Mouse (Mus musculus) embryonic facial prominence, embryonic 13.5 days (tissue): ENCODE results near the gene Stil. TPM values are rescaled to one million over a fixed set of nuclear protein-coding genes. Genes with fewer than 3 reads are reported as not detected.
"Not testable (repeated sequence)": the region's sequence is repeated elsewhere in the genome, so short reads cannot be mapped to it uniquely, and the experiment has no call there.

Experiments
- ATAC-seq: fragments of 200-750 bp; cut with Nextera tagmentation; 2 replicates; pipeline ENCODE4 v1.8.0; 2017; ENCODE audit warnings: low read depth; ENCODE audit not compliant: insufficient number of reproducible peaks, insufficient read depth, low FRiP score, low TSS enrichment
- H3K27ac ChIP-seq: fragments of 300-500 bp; sonication (generic); 2 replicates; pipeline ENCODE4 v1.5.1; 2015; ENCODE audit warnings: moderate library complexity, mild to moderate bottlenecking, inconsistent platforms
- H3K27me3 ChIP-seq: fragments of 300-500 bp; sonication (generic); 2 replicates; pipeline ENCODE4 v1.6.1; 2015; ENCODE audit warnings: mild to moderate bottlenecking, inconsistent platforms
- H3K36me3 ChIP-seq: fragments of 300-500 bp; sonication (generic); 2 replicates; pipeline ENCODE4 v1.6.1; 2015; ENCODE audit warnings: mild to moderate bottlenecking, inconsistent platforms
- H3K4me1 ChIP-seq: fragments of 300-500 bp; sonication (generic); 2 replicates; pipeline ENCODE4 v1.6.1; 2015; ENCODE audit warnings: inconsistent platforms
- H3K4me2 ChIP-seq: fragments of 300-500 bp; sonication (generic); 2 replicates; pipeline ENCODE4 v1.6.1; 2015; ENCODE audit warnings: moderate library complexity, mild to moderate bottlenecking, inconsistent platforms
- H3K4me3 ChIP-seq: fragments of 300-500 bp; sonication (generic); 2 replicates; pipeline ENCODE4 v1.5.1; 2015; ENCODE audit warnings: mild to moderate bottlenecking, inconsistent platforms
- H3K9ac ChIP-seq: fragments of 300-500 bp; sonication (generic); 2 replicates; pipeline ENCODE4 v1.6.1; 2015; ENCODE audit warnings: mild to moderate bottlenecking, inconsistent platforms
- H3K9me3 ChIP-seq: fragments of 300-500 bp; sonication (generic); 2 replicates; pipeline ENCODE4 v1.6.1; 2016; ENCODE audit warnings: inconsistent platforms
- WGBS: fragments of 180-500 bp; shearing (Covaris S2); methylation state at CpG from one replicate; pipeline ENCODE4 v1.1.7; 2015; ENCODE audit warnings: mixed read lengths; 5-methylcytosine and 5-hydroxymethylcytosine counted together
- polyA plus RNA-seq: library from polyadenylated mRNA; unstranded; fragments of >200 nt; fragmentation: Nextera tagmentation; extraction: Ambion mirVana; gene quantifications from 2 replicates; pipeline ENCODE4 v1.2.1, GENCODE M21; 2015

Gene Stil
- polyA plus RNA-seq: 12.4 and 12.5 TPM in 2 replicates

DNA sequence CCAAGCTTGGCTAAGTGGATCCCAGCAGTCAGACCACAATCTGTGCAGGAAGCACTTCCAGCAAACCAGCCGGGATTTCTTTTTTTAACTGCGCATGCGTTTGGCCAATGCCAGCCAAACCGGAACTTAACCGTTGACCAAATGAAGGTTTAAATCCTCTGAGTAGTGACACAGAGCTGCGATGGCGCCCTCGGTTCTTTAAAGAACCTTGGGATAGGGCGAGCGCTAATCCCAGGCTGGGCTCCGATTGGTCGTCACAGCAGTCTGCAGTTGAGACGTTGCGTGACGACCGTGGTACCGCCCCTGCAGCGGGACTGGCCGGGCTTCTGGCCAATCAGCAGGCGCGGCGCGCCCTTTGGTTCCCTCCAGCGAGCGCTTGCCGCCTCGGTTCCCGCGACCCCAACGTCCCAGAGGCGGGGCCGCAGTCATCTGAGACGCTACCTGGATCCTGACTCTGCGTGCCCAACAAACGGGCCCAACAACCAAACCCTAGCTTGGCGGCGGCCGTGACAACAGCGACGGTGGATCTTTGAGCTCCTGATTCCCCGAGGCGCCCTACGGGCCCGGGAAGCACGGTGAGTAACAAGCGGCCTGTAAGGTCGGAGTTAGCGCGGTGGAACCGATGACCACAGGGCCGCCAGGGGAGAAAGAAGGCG lies at the start of gene Stil:
Stil (plus strand) TSS at position 387 of the 656 bp plus-strand sequence.
- Histone ChIP-seq H3K9ac (peak within 1 kb of the TSS; percentile 84), H3K27me3 (no peaks in the 10 kb centered on the region), H3K27ac (peak within 1 kb of the TSS; percentile 96), H3K4me3 (peak within 1 kb of the TSS; percentile 77), H3K36me3 (peaks cover 13% of the 10 kb centered on the region), H3K4me2 (peak within 1 kb of the TSS; percentile 73), H3K9me3 (no peaks in the 10 kb centered on the region), H3K4me1 (peaks cover 18% of the 10 kb centered on the region)
- ATAC-seq: peak; percentile 100
- under 1% methylated on average over 52 of the region's 52 CpGs for WGBS

DNA sequence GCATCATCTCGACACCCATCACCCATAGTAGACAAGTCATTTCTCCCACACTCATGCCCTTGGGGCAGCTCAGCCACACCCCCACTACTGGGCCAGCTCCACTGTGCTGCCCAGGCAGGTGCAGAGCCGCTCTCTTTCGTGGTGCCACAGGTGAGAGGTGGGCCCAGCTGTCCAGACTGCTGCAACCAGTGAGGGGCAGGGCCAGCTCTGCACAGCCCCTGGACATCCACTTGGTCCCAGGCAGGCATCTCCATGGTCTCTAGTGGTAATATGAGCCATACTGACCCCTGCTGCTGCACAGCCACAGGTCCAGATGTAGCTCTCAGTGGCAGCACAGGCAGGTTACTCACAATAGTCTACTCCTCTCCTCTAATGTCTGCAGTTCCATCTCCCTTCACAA lies 46.8 kb upstream of the Stil start:
- Histone ChIP-seq H3K9ac (no peak overlapping the region), H3K4me3 (no peak overlapping the region), H3K4me2 (no peak overlapping the region), H3K9me3 (no peaks in the 10 kb centered on the region), H3K36me3 (peaks cover 5% of the 10 kb centered on the region; the same call in 1 of the 2 replicates), H3K27me3 (peaks cover 15% of the 10 kb centered on the region; the same call in 1 of the 2 replicates), H3K27ac (no peak overlapping the region), H3K4me1 (peaks cover 6% of the 10 kb centered on the region)
- ATAC-seq: 0 out of 2 replicates have a peak, but pooled peaks have one; percentile 43
- 72% methylated on average over 3 of the region's 3 CpGs for WGBS

DNA sequence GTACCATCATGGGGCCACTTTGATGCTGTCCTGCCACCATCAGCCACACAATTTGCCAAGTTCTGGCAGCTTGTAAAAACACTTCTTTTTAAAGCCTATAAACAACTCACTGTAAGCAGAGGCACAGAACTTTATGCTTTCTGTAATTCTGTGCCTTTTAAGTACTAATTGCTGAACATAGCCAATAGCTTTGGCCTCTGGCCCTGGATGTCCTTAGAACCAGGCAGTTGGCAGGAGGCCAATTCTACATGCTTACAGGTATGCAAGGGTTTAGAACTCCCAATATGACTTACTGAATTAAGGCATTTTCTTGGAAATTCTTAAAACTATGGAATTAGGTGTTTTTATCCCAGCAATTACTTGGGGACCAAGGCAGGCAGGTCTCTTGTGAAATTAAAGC lies 42.6 kb upstream of the Stil start:
- no peak overlapping the region for H3K4me3 ChIP-seq
- no peaks in the 10 kb centered on the region for H3K27me3 ChIP-seq
- H3K9me3 ChIP-seq: no peaks in the 10 kb centered on the region
- no peak overlapping the region for H3K27ac ChIP-seq
- no peak for ATAC-seq
- no peaks in the 10 kb centered on the region for H3K4me1 ChIP-seq
- H3K4me2 ChIP-seq: no peak overlapping the region
- H3K36me3 ChIP-seq: peaks cover 18% of the 10 kb centered on the region
- no peak overlapping the region for H3K9ac ChIP-seq

DNA sequence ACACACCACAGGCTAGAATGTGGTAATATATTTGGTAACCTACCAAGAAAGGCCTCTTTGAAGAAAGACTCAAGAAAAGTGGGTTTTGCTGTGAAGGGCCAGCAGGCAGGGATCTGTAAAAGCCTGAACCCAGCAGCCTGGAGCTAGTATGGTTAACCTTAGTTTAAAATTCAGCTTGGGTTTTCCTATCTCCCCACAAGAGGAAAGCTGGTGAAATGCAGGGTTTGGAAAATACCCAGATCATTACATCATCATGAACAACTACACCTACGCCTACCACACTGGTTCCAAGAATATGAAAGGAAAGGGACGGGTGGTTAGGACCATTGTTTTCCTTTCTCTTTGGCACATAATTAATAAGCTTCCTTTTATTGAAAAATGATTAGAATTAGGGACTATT lies 41.7 kb upstream of the Stil start:
- no peaks in the 10 kb centered on the region for H3K9me3 ChIP-seq
- WGBS: 94% methylated on average over 2 of the region's 2 CpGs
- H3K9ac ChIP-seq: no peak overlapping the region
- H3K4me3 ChIP-seq: no peak overlapping the region
- no peak for ATAC-seq
- no peaks in the 10 kb centered on the region for H3K27me3 ChIP-seq
- peaks cover 26% of the 10 kb centered on the region for H3K36me3 ChIP-seq
- no peak overlapping the region for H3K4me2 ChIP-seq
- no peaks in the 10 kb centered on the region for H3K4me1 ChIP-seq
- H3K27ac ChIP-seq: no peak overlapping the region

DNA sequence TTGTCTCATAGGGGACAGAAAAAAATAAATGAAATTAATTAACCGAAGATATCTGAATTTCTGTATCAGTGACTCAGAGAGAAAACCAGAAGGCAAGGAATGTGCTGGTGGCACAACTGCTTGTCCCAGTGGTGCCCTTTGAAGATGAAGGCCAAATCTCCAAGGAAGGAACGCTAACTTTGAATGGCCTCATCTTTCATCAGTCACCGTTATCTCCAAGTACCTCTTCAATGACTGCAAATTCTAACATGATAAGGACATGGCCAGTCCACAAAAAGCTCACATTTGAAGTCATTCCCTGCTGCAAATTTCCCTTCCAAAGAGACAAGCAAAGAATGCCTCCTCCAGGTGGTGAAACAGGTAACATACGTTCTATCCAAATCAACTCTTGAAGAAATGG lies 41.2 kb upstream of the Stil start:
- no peaks in the 10 kb centered on the region for H3K27me3 ChIP-seq
- H3K36me3 ChIP-seq: peaks cover 26% of the 10 kb centered on the region
- H3K4me2 ChIP-seq: no peak overlapping the region
- no peak overlapping the region for H3K27ac ChIP-seq
- no peak overlapping the region for H3K9ac ChIP-seq
- H3K4me1 ChIP-seq: no peaks in the 10 kb centered on the region
- no peak overlapping the region for H3K4me3 ChIP-seq
- 92% methylated on average over 4 of the region's 4 CpGs for WGBS
- ATAC-seq: no peak
- H3K9me3 ChIP-seq: no peaks in the 10 kb centered on the region

DNA sequence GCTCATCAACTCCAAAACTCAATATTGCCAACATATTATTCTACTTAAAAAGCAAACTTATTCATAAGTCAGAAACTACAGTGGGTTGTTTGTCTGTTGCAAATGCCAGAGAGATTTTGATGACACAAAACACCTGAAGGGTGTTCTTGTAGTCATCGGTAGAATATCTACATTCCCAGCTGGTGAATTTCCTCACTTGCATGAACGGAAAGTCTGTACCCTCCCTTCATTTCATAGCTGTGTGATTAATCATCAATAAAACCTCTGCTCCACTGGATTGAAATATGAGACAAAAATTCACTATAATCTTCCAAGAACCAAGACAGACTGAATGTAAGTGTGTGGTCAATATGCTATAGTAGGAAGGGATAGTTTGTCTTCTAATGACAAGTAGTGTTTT lies 40.4 kb upstream of the Stil start:
- Histone ChIP-seq H3K4me2 (no peak overlapping the region), H3K36me3 (peaks cover 32% of the 10 kb centered on the region), H3K4me3 (no peak overlapping the region), H3K27me3 (no peaks in the 10 kb centered on the region), H3K9me3 (no peaks in the 10 kb centered on the region), H3K27ac (no peak overlapping the region), H3K4me1 (no peaks in the 10 kb centered on the region), H3K9ac (no peak overlapping the region)
- 87% methylated on average over 2 of the region's 2 CpGs for WGBS
- no peak for ATAC-seq

DNA sequence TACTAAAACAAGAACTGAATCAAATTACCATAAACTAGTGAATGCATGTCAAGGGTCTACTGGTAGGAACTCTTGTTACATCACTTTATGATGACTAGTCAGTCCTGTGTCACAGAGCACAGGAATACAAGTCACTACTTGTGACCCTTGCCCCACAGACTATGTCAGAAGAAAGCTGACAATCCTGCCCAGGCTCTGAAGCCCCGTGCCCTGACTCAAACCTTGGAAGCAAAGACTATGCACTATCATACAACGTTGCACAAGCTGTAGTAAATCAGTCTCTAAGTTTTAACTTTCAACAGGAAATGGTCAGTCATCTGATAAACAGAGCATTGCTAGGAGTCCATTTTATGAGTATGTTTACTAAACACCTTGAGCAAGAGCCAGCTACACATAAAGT lies 39.1 kb upstream of the Stil start:
- H3K36me3 ChIP-seq: peaks cover 45% of the 10 kb centered on the region
- not testable (repeated sequence) for H3K27ac ChIP-seq, ATAC-seq, H3K4me3 ChIP-seq, H3K27me3 ChIP-seq, H3K4me2 ChIP-seq, H3K9me3 ChIP-seq, H3K9ac ChIP-seq, H3K4me1 ChIP-seq
- 81% methylated on average over 2 of the region's 2 CpGs for WGBS

DNA sequence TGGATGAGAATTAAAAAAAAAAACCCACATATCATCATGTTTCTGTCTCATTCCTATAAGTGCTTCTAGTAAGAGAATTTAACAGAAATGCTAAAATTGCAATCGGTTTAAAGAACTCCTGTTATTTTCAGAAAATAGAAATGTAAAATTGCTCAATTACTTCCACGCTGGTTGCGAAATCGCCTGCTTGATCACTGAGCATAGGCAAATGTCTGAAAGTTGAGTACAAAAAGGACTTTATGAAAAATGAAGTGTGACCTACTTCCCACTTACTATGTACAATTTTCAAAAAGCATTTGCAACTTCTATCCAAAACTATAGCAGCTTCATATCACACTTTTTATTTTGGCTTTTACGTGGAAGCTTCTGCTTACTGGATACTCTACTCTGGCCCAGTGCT lies 29.2 kb upstream of the Stil start:
- Histone ChIP-seq H3K36me3 (peaks cover 31% of the 10 kb centered on the region), H3K4me1 (no peaks in the 10 kb centered on the region), H3K9me3 (no peaks in the 10 kb centered on the region), H3K27ac (no peak overlapping the region), H3K4me2 (no peak overlapping the region), H3K4me3 (no peak overlapping the region), H3K27me3 (no peaks in the 10 kb centered on the region), H3K9ac (no peak overlapping the region)
- 93% methylated on average over 5 of the region's 5 CpGs for WGBS
- ATAC-seq: no peak

DNA sequence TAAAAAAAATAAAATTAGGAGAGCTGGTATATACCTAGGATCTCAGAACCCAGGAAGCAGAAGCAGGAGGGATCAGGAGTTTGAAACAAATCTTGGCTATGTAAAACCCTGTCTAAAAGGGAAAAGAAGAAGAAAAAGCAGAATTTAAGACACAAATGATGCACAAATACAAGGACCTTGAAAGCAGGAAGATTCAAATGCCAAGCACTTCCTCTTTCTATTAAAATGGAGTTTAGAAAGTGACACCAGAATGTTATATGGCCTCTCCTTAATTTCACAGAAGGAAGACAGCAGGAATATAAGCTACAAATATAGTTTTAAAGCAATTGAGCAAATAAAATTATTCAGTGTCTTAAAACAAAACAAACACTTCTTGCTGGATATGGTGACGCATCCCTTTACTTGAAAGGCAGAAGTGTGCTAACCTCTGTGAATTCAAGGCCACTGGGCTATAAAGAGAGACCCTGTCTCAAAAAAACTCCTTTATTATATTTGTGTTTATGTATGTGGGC lies 26.7 kb upstream of the Stil start:
- H3K9me3 ChIP-seq: no peaks in the 10 kb centered on the region
- no peaks in the 10 kb centered on the region for H3K27me3 ChIP-seq
- peaks cover 9% of the 10 kb centered on the region for H3K36me3 ChIP-seq
- 88% methylated on average over 1 of the region's 1 CpGs for WGBS
- H3K4me3 ChIP-seq: no peak overlapping the region
- H3K27ac ChIP-seq: no peak overlapping the region
- H3K4me2 ChIP-seq: no peak overlapping the region
- no peak for ATAC-seq
- H3K4me1 ChIP-seq: 0 out of 2 replicates have a peak, but pooled peaks cover 3% of the 10 kb centered on the region
- no peak overlapping the region for H3K9ac ChIP-seq

DNA sequence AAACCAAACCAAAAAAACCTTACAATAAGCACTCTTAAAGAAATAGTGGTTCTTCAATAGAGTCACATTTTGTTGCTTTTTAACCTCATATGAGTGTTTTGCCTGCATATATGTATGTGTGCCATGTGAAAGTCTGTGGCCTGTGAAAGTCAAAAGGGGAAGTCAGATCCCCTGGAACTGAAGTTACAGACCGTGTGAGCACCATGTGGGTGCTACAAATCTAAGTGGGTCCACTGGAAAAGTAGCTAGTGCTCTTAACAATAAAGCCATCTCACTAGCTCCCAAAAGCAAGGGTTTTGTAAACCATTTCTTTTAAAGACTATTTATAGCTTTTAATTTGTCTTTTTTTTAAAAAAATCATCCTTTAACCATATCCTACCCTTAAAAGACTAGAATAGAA lies 17.3 kb upstream of the Stil start:
- no peak overlapping the region for H3K4me3 ChIP-seq
- no peak for ATAC-seq
- H3K36me3 ChIP-seq: no peaks in the 10 kb centered on the region
- H3K9me3 ChIP-seq: no peaks in the 10 kb centered on the region
- 83% methylated on average over 1 of the region's 1 CpGs for WGBS
- no peak overlapping the region for H3K9ac ChIP-seq
- no peak overlapping the region for H3K4me2 ChIP-seq
- no peaks in the 10 kb centered on the region for H3K27me3 ChIP-seq
- peaks cover 20% of the 10 kb centered on the region for H3K4me1 ChIP-seq
- no peak overlapping the region for H3K27ac ChIP-seq

DNA sequence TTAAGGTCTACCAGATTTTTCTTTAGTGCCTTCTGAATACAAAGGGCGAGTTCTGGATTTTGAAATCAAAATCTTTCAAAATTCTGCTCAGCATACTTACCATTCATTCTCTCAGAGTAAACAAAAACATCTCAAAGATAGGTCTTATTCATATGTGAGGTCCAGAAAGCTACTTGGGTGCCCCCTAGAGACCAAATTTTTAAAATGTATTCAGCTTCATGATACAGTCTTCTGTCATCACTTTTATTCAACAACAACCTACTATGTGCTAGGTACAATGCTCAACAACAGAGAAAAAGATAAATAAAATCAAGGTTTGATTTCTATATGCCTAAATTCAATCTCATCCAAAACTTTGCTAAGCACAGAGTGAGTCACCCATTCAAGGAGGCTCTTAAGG lies 16.9 kb upstream of the Stil start:
- no peak overlapping the region for H3K4me3 ChIP-seq
- H3K4me2 ChIP-seq: no peak overlapping the region

DNA sequence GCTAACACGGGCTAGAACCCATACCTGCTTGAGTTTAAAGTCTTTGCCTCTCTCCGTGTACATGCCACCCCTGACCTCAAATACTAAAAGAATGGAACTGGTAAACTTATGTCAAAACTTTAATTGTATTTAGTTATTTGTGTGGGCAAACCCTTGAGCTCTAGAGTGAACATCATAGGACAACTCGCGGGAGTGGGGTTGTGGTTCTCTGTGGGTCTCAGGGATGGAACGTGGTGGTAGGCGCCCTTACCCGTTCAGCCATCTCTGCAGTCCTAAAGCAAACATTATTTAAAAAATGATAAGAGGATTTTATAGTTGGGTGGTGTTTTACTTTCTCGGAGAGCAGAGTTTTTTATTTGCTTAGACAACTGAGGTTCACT lies 13.8 kb upstream of the Stil start:
- Histone ChIP-seq H3K4me2 (peak overlapping the region; percentile 70), H3K27me3 (no peaks in the 10 kb centered on the region), H3K4me3 (peak overlapping the region; percentile 81), H3K9ac (peak overlapping the region; percentile 95), H3K27ac (peak overlapping the region; percentile 99), H3K4me1 (peaks cover 10% of the 10 kb centered on the region), H3K36me3 (no peaks in the 10 kb centered on the region), H3K9me3 (no peaks in the 10 kb centered on the region)
- no peak for ATAC-seq
- under 1% methylated on average over 8 of the region's 8 CpGs for WGBS

More for the DNA sequence above, 16.9 kb upstream of the Stil start:
- no peak for ATAC-seq
- Histone ChIP-seq H3K9me3 (no peaks in the 10 kb centered on the region), H3K27ac (no peak overlapping the region), H3K4me1 (peaks cover 19% of the 10 kb centered on the region), H3K9ac (no peak overlapping the region), H3K36me3 (no peaks in the 10 kb centered on the region), H3K27me3 (no peaks in the 10 kb centered on the region)
- 76% methylated on average over 1 of the region's 1 CpGs for WGBS
